Mouse (Mus musculus): Measurements from ENCODE around the gene Abr. TPM values are rescaled to one million over a fixed set of nuclear protein-coding genes. Genes with fewer than 3 reads are reported as not detected.

Abr gene
- total and polyA plus RNA-seq, 2 experiments from 2014 or later: 87.5 to 211 TPM

DNA sequence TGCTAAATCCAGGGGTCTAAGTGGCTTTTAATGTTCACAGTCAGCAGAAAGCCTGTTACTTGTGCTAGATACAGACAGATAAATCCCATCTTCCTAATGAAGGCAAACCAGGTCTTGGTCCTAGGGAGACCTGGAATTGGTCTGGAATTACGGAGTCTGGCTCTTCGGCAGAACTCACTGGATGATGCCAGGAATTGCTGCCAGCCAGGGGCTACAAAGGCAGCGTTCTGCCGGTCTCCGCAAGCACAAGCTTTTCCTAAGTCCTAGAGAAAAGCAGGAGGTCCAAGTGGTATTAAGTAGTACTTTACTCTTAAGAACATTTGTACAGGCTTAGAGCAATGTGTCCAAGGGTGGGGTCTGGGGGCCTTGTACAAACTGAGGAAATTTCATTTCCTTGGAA, 237.8 kb downstream of the Abr start:
- H3K9ac ChIP-seq (replicated peaks; ENCODE audit: low read length): no peak overlapping the region
- H3K27me3 ChIP-seq (ENCODE audit: insufficient read depth, low read length): no peaks in the 10 kb centered on the region
- WGBS: 48% methylated on average over 5 of the region's 5 CpGs
- H3K27ac ChIP-seq: peak overlapping the region; percentile 37
- ATAC-seq (no peak), DNase-seq (ENCODE audit: low spot score) (peak; percentile 57)
- no peak for TF ChIP-seq CTCF (IDR thresholded peaks at IDR 0.05; ENCODE audit: low read depth)
- H3K36me3 ChIP-seq (ENCODE audit: insufficient read depth, low read length): no peaks in the 10 kb centered on the region
- no peak overlapping the region for H3K4me3 ChIP-seq (ENCODE audit: low read length)
- no peaks in the 10 kb centered on the region for H3K9me3 ChIP-seq (ENCODE audit: low read length)
- H3K4me2 ChIP-seq (ENCODE audit: low read depth, low read length): no peak overlapping the region
- no peaks in the 10 kb centered on the region for H3K4me1 ChIP-seq (ENCODE audit: insufficient read depth, low read length)

DNA sequence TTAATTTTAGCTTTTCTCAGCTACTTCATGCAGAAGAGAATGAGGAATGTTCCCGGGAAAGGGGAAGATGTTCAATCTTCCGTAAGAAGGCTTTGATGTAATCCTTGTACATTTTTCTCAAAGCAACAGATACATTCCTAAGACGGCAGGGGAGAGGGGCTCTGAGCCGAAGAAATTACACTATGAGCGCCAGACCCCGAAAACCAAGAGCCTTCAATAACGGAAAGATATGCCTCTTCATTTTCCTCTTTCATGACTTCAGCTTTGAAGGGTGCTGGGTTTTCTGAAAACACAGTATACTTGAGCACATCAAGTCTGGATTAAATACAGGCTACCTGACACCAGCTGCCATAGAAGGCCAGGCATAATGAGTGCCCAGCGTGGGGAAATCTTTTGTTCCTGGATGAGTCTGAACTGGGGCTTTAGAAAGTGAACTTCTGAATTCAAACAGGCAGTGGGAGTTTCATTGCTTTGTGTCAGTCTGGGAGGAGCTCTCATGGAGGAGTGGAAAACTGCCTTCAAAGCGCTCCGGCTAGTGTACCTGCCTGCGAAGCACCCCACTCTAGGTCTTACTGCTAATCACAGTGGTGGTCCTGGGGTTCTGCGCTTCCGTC, 239.3 kb downstream of the Abr start:
- Histone ChIP-seq H3K4me2 (ENCODE audit: low read depth, low read length) (no peak overlapping the region), H3K9me3 (ENCODE audit: low read length) (no peaks in the 10 kb centered on the region), H3K36me3 (ENCODE audit: insufficient read depth, low read length) (no peaks in the 10 kb centered on the region), H3K9ac (replicated peaks; ENCODE audit: low read length) (no peak overlapping the region), H3K27me3 (ENCODE audit: insufficient read depth, low read length) (no peaks in the 10 kb centered on the region), H3K27ac (no peak overlapping the region), H3K4me3 (ENCODE audit: low read length) (no peak overlapping the region), H3K4me1 (ENCODE audit: insufficient read depth, low read length) (no peaks in the 10 kb centered on the region)
- WGBS: 32% methylated on average over 13 of the region's 13 CpGs
- ATAC-seq: no peak
- no peak for DNase-seq (ENCODE audit: low spot score)
- no peak for TF ChIP-seq CTCF (IDR thresholded peaks at IDR 0.05; ENCODE audit: low read depth)

GRCm38 (mm10) chr11:76381201-76381885, 240.8 kb downstream of the Abr start:
- 84% methylated on average over 15 of the region's 15 CpGs for WGBS
- ATAC-seq (no peak), DNase-seq (ENCODE audit: low spot score) (no peak)
- Histone ChIP-seq H3K4me2 (ENCODE audit: low read depth, low read length) (no peak overlapping the region), H3K27me3 (ENCODE audit: insufficient read depth, low read length) (no peaks in the 10 kb centered on the region), H3K4me1 (ENCODE audit: insufficient read depth, low read length) (no peaks in the 10 kb centered on the region), H3K4me3 (ENCODE audit: low read length) (no peak overlapping the region), H3K27ac (no peak overlapping the region), H3K9me3 (ENCODE audit: low read length) (no peaks in the 10 kb centered on the region), H3K9ac (replicated peaks; ENCODE audit: low read length) (no peak overlapping the region), H3K36me3 (ENCODE audit: insufficient read depth, low read length) (no peaks in the 10 kb centered on the region)
- no peak for TF ChIP-seq CTCF (IDR thresholded peaks at IDR 0.05; ENCODE audit: low read depth)

GRCm38 (mm10) chr11:76379921-76380544, 242.1 kb downstream of the Abr start:
- H3K4me3 ChIP-seq (ENCODE audit: low read length): no peak overlapping the region
- H3K27me3 ChIP-seq (ENCODE audit: insufficient read depth, low read length): no peaks in the 10 kb centered on the region
- H3K27ac ChIP-seq: no peak overlapping the region
- ATAC-seq: no peak
- DNase-seq (ENCODE audit: low spot score): no peak
- TF ChIP-seq CTCF (IDR thresholded peaks at IDR 0.05; ENCODE audit: low read depth): no peak
- WGBS: 45% methylated on average over 11 of the region's 11 CpGs
- no peak overlapping the region for H3K9ac ChIP-seq (replicated peaks; ENCODE audit: low read length)
- no peaks in the 10 kb centered on the region for H3K4me1 ChIP-seq (ENCODE audit: insufficient read depth, low read length)
- H3K4me2 ChIP-seq (ENCODE audit: low read depth, low read length): no peak overlapping the region
- H3K9me3 ChIP-seq (ENCODE audit: low read length): no peaks in the 10 kb centered on the region
- H3K36me3 ChIP-seq (ENCODE audit: insufficient read depth, low read length): no peaks in the 10 kb centered on the region

- WGBS: 82% methylated on average over 3 of the region's 3 CpGs
- Histone ChIP-seq H3K4me2 (ENCODE audit: low read depth, low read length) (no peak overlapping the region), H3K4me3 (ENCODE audit: low read length) (no peak overlapping the region), H3K9ac (replicated peaks; ENCODE audit: low read length) (no peak overlapping the region), H3K27ac (no peak overlapping the region), H3K36me3 (ENCODE audit: insufficient read depth, low read length) (no peaks in the 10 kb centered on the region), H3K9me3 (ENCODE audit: low read length) (no peaks in the 10 kb centered on the region), H3K27me3 (ENCODE audit: insufficient read depth, low read length) (no peaks in the 10 kb centered on the region), H3K4me1 (ENCODE audit: insufficient read depth, low read length) (0 out of 2 replicates have a peak, but pooled peaks cover 9% of the 10 kb centered on the region)
- DNase-seq (ENCODE audit: low spot score): no peak
- ATAC-seq: no peak
- no peak for TF ChIP-seq CTCF (IDR thresholded peaks at IDR 0.05; ENCODE audit: low read depth)
These were observed 245.7 kb downstream of the Abr start for GRCm38 (mm10) chr11:76376425-76376824.

DNA sequence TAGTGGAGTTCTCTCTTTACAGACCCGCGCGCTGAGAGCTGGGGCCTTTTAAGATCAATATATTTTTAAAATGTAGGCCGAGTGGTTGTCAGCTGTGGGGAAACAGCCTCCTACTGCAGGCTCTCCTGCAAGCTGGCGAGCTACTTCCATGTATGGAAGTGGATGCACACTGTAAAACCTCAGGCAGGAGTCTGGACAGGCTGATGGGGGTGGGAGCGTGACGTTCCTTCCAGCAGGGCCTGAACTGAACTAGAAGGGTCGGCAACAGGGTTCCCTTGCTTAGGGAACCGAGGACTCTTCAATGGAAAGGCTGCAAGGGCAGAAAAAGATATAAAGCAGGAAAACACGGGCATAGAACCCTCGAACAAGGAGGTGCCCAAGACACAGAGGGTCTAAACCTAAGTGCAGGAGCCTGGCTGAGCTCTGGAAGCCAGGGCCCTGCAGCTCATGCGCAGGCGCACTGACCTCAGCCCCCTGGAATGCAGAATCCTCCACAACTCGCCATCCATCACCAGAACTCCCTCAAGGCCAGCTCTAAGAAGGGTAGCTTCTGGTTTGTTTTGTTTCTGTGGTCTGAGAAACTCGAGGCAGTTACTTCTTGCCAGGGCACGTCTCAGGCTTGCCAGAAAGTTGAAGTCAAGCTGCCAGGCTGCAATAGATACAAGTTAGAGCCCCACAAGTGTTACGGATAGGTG, 247.5 kb downstream of the Abr start:
- Histone ChIP-seq H3K4me1 (ENCODE audit: insufficient read depth, low read length) (0 out of 2 replicates have a peak, but pooled peaks cover 9% of the 10 kb centered on the region), H3K27ac (peak overlapping the region; percentile 46; the same call in 1 of the 2 replicates), H3K9me3 (ENCODE audit: low read length) (no peaks in the 10 kb centered on the region), H3K4me2 (ENCODE audit: low read depth, low read length) (no peak overlapping the region), H3K27me3 (ENCODE audit: insufficient read depth, low read length) (no peaks in the 10 kb centered on the region), H3K36me3 (ENCODE audit: insufficient read depth, low read length) (no peaks in the 10 kb centered on the region), H3K9ac (replicated peaks; ENCODE audit: low read length) (no peak overlapping the region), H3K4me3 (ENCODE audit: low read length) (no peak overlapping the region)
- TF ChIP-seq CTCF (IDR thresholded peaks at IDR 0.05; ENCODE audit: low read depth): no peak
- 55% methylated on average over 17 of the region's 17 CpGs for WGBS
- ATAC-seq (peak; percentile 53; the same call in 1 of the 2 replicates), DNase-seq (ENCODE audit: low spot score) (peak; percentile 61)
